Mouse (Mus musculus) hindbrain, embryonic 13.5 days (tissue): ENCODE measurements around the gene Gm10300. TPM values are rescaled to one million over a fixed set of nuclear protein-coding genes. Genes with fewer than 3 reads are reported as not detected.

Experiments
- ATAC-seq: fragments of 200-750 bp; cut with Nextera tagmentation; 2 replicates; pipeline ENCODE4 v1.8.0; 2017; ENCODE audit warnings: moderate TSS enrichment; ENCODE audit not compliant: low FRiP score
- H3K27ac ChIP-seq: fragments of 300-500 bp; sonication (generic); 2 replicates; pipeline ENCODE4 v1.5.1; 2015; ENCODE audit warnings: inconsistent platforms, mild to moderate bottlenecking, moderate library complexity
- H3K27me3 ChIP-seq: fragments of 300-500 bp; sonication (generic); 2 replicates; pipeline ENCODE4 v1.6.1; 2015; ENCODE audit warnings: mild to moderate bottlenecking, inconsistent platforms
- H3K36me3 ChIP-seq: fragments of 300-500 bp; sonication (generic); 2 replicates; pipeline ENCODE4 v1.6.1; 2015; ENCODE audit warnings: mild to moderate bottlenecking, inconsistent platforms
- H3K4me1 ChIP-seq: fragments of 300-500 bp; sonication (generic); replicated peaks from 2 replicates; pipeline ENCODE4 v1.6.1; 2015; ENCODE audit warnings: inconsistent platforms
- H3K4me2 ChIP-seq: fragments of 300-500 bp; sonication (generic); 2 replicates; pipeline ENCODE4 v1.6.1; 2015; ENCODE audit warnings: inconsistent platforms, mild to moderate bottlenecking, moderate library complexity
- H3K4me3 ChIP-seq: fragments of 300-500 bp; sonication (generic); 2 replicates; pipeline ENCODE4 v1.5.1; 2015; ENCODE audit warnings: mild to moderate bottlenecking, inconsistent platforms
- H3K9ac ChIP-seq: fragments of 300-500 bp; sonication (generic); 2 replicates; pipeline ENCODE4 v1.6.1; 2015; ENCODE audit warnings: mild to moderate bottlenecking, inconsistent platforms
- H3K9me3 ChIP-seq: fragments of 300-500 bp; sonication (generic); 2 replicates; pipeline ENCODE4 v1.6.1; 2016; ENCODE audit warnings: inconsistent platforms
- WGBS: fragments of 180-500 bp; shearing (Covaris S2); methylation state at CpG from one replicate; pipeline ENCODE4 v1.1.7; 2015; 5-methylcytosine and 5-hydroxymethylcytosine counted together
- polyA plus RNA-seq: library from polyadenylated mRNA; unstranded; fragments of >200 nt; fragmentation: Nextera tagmentation; extraction: Ambion mirVana; gene quantifications from 2 replicates; pipeline ENCODE4 v1.2.1, GENCODE M21; 2015

Gm10300 gene
- polyA plus RNA-seq, 1 experiment from 2014 or later = not detected

DNA sequence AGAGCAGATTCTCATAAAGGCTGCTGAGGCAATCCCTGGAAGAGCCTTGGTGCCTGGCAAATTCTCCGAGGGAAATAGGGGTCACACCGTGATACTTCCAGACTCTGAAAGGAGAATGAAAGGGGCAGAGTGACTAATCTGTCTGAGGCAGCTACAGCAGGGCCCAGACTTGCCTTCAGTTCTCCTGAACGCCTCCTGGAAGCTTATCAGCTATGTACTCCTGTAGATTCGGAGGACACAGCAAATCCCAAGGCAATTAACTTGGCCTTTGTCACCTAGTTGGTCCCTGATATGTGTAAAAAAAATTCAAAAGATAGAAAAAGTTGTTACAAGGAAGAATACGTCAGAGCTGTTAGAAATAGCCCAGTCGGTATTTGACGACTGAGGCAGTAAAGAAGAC lies 20.5 kb downstream of the Gm10300 start:
- Histone ChIP-seq H3K4me2 (no peak overlapping the region), H3K9ac (no peak overlapping the region), H3K4me3 (no peak overlapping the region), H3K27me3 (no peaks in the 10 kb centered on the region), H3K9me3 (no peaks in the 10 kb centered on the region), H3K36me3 (no peaks in the 10 kb centered on the region), H3K27ac (no peak overlapping the region), H3K4me1 (no peaks in the 10 kb centered on the region)
- 79% methylated on average over 7 of the region's 7 CpGs for WGBS
- no peak for ATAC-seq

DNA sequence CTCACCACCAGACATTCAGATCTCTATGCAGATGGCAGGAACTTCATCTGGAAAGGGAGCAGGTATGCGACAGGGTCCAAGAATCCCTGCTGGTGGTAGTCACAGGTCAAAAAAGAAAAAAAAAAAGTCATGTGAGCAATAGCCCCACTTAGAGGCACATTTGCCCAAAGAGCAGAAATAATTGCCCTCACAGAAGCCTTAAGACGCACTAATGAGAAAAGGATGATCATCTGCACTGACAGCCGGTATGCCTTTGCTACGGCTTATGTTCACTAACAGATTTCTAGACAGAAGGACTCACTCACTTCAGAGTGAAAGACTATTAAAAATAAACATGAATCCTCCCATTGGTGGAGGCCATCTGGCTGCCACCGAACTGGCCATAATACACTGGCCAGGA lies 25.1 kb downstream of the Gm10300 start:
- 85% methylated on average over 5 of the region's 5 CpGs for WGBS
- no peak overlapping the region for H3K9ac ChIP-seq
- H3K4me3 ChIP-seq = no peak overlapping the region
- no peaks in the 10 kb centered on the region for H3K9me3 ChIP-seq
- no peak overlapping the region for H3K4me2 ChIP-seq
- no peak overlapping the region for H3K27ac ChIP-seq
- no peak for ATAC-seq
- H3K4me1 ChIP-seq = no peaks in the 10 kb centered on the region
- H3K36me3 ChIP-seq = no peaks in the 10 kb centered on the region
- H3K27me3 ChIP-seq = no peaks in the 10 kb centered on the region

GRCm38 (mm10) chr4:132101152-132101551 lies 26.7 kb downstream of the Gm10300 start:
- WGBS = 32% methylated on average over 3 of the region's 3 CpGs
- no peak overlapping the region for H3K9ac ChIP-seq
- H3K27ac ChIP-seq = no peak overlapping the region
- H3K4me3 ChIP-seq = no peak overlapping the region
- no peaks in the 10 kb centered on the region for H3K27me3 ChIP-seq
- no peak for ATAC-seq
- H3K9me3 ChIP-seq = no peaks in the 10 kb centered on the region
- H3K36me3 ChIP-seq = no peaks in the 10 kb centered on the region
- H3K4me1 ChIP-seq = no peaks in the 10 kb centered on the region
- H3K4me2 ChIP-seq = no peak overlapping the region

GRCm38 (mm10) chr4:132108221-132108620 lies 33.7 kb downstream of the Gm10300 start:
- Histone ChIP-seq H3K4me3 (no peak overlapping the region), H3K27ac (no peak overlapping the region), H3K9me3 (no peaks in the 10 kb centered on the region), H3K4me2 (no peak overlapping the region), H3K4me1 (peaks cover 5% of the 10 kb centered on the region; the same call in 1 of the 2 replicates), H3K9ac (no peak overlapping the region), H3K36me3 (no peaks in the 10 kb centered on the region), H3K27me3 (peaks cover 18% of the 10 kb centered on the region)
- 98% methylated on average over 7 of the region's 7 CpGs for WGBS
- no peak for ATAC-seq

DNA sequence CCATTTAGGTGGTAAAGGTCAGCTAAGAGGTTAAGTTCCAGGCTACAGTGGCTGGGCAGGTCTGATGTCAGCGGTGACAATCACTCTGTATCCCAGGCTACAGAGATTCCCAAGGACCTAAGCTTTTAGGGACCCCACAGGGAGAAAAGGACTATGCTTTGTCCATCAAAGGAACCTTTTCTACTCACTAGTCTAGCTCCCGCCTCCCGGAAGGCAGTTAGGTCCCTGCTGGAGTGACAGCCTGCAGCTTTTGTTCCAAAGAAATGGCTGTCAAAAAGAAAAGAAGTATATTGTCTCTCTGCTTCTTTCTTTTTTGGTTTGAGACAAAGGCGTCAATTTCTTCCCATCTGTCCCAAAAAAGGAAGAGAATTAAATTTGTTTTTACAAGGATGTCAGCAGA lies 36.7 kb downstream of the Gm10300 start:
- H3K9me3 ChIP-seq = no peaks in the 10 kb centered on the region
- H3K9ac ChIP-seq = no peak overlapping the region
- 17% methylated on average over 4 of the region's 4 CpGs for WGBS
- peaks cover 32% of the 10 kb centered on the region for H3K27me3 ChIP-seq
- H3K4me3 ChIP-seq = no peak overlapping the region
- no peak overlapping the region for H3K4me2 ChIP-seq
- H3K4me1 ChIP-seq = peaks cover 8% of the 10 kb centered on the region; the same call in 1 of the 2 replicates
- H3K36me3 ChIP-seq = no peaks in the 10 kb centered on the region
- no peak for ATAC-seq
- H3K27ac ChIP-seq = no peak overlapping the region

DNA sequence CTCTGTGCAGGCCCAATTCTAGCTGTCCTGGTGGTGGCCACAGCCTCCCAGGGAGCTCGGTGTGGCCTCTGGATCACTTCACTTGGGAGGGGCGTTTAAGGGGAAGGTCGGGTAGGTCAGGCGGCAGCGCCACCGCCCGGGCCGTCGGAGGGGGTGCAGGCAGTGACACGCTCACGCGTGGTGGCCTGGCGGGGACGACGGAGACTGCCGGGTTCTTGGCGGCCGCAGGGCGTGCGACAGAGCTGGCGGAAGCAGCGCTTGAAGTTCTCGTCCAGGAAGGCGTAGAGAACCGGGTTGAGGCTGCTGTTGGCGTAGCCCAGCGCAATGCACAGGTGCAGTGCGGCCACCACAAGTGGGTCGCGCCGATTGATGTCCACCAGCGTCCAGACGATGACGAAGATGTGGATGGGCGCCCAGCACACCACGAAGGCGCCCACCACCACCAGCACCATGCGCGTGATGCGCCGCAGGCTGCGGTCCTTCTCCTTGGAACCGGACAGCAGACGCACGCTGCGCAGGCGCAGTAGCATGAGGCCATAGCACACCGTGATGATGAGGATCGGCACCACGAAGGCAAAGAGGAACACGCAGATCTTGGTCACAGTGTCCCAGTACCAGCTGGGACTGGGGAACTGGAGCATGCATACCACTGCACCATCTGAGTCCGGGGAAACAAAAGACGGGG lies 39.1 kb downstream of the Gm10300 start:
- H3K27ac ChIP-seq = no peak overlapping the region
- peak overlapping the region; percentile 63; the same call in 1 of the 2 replicates for H3K9ac ChIP-seq
- ATAC-seq = no peak
- peaks cover 8% of the 10 kb centered on the region; the same call in 1 of the 2 replicates for H3K4me1 ChIP-seq
- H3K27me3 ChIP-seq = peaks cover 30% of the 10 kb centered on the region
- H3K4me3 ChIP-seq = peak overlapping the region; percentile 31
- 40% methylated on average over 53 of the region's 53 CpGs for WGBS
- no peaks in the 10 kb centered on the region for H3K9me3 ChIP-seq
- H3K36me3 ChIP-seq = no peaks in the 10 kb centered on the region
- H3K4me2 ChIP-seq = peak overlapping the region; percentile 53

DNA sequence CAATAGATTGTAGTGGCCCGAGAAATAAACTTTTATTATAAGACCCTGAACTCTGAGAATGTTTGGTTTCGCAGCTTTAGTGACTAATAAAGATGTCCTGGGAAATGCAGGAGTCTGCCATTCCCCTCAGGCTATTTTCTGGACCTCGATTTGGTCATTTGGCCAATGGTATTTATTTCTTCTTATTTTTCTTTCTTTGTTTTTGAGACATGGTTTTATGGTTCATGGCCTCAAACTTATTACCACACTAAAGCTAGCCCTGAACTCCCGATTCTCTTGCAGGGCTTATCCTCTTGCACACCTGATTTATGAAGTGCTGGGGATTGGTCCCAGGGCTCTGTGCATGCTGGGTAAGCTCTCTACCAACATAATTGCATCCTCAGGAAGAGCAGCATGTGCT lies 41.8 kb downstream of the Gm10300 start:
- WGBS = 86% methylated on average over 4 of the region's 4 CpGs
- ATAC-seq = no peak

GRCm38 (mm10) chr4:132119566-132119965 lies 45.1 kb downstream of the Gm10300 start:
- H3K4me2 ChIP-seq = no peak overlapping the region
- 0 out of 2 replicates have a peak, but pooled peaks cover 7% of the 10 kb centered on the region for H3K27me3 ChIP-seq
- no peak overlapping the region for H3K9ac ChIP-seq
- H3K27ac ChIP-seq = no peak overlapping the region
- 63% methylated on average over 9 of the region's 9 CpGs for whole genome bisulfite sequencing
- H3K4me1 ChIP-seq = peaks cover 5% of the 10 kb centered on the region; the same call in 1 of the 2 replicates
- no peaks in the 10 kb centered on the region for H3K36me3 ChIP-seq
- H3K4me3 ChIP-seq = no peak overlapping the region
- no peak for ATAC-seq
- no peaks in the 10 kb centered on the region for H3K9me3 ChIP-seq

More for the DNA sequence above, 41.8 kb downstream of the Gm10300 start:
- H3K27me3 ChIP-seq = peaks cover 32% of the 10 kb centered on the region
- H3K4me2 ChIP-seq = no peak overlapping the region
- no peak overlapping the region for H3K27ac ChIP-seq
- H3K9ac ChIP-seq = no peak overlapping the region
- H3K4me3 ChIP-seq = no peak overlapping the region
- no peaks in the 10 kb centered on the region for H3K9me3 ChIP-seq
- H3K36me3 ChIP-seq = no peaks in the 10 kb centered on the region
- H3K4me1 ChIP-seq = peaks cover 8% of the 10 kb centered on the region; the same call in 1 of the 2 replicates

- Histone ChIP-seq H3K9ac (no peak overlapping the region), H3K9me3 (no peaks in the 10 kb centered on the region), H3K36me3 (no peaks in the 10 kb centered on the region), H3K27me3 (0 out of 2 replicates have a peak, but pooled peaks cover 2% of the 10 kb centered on the region), H3K4me2 (no peak overlapping the region), H3K4me1 (peaks cover 5% of the 10 kb centered on the region; the same call in 1 of the 2 replicates), H3K4me3 (no peak overlapping the region), H3K27ac (no peak overlapping the region)
- no peak for ATAC-seq
- 81% methylated on average over 5 of the region's 5 CpGs for WGBS
Measured at GRCm38 (mm10) chr4:132121674-132122073, 47.2 kb downstream of the Gm10300 start.

GRCm38 (mm10) chr4:132123166-132123565 lies 48.7 kb downstream of the Gm10300 start:
- WGBS = 96% methylated on average over 1 of the region's 1 CpGs
- no peaks in the 10 kb centered on the region for H3K9me3 ChIP-seq
- H3K9ac ChIP-seq = no peak overlapping the region
- no peak overlapping the region for H3K4me2 ChIP-seq
- no peak overlapping the region for H3K4me3 ChIP-seq
- 0 out of 2 replicates have a peak, but pooled peaks cover 2% of the 10 kb centered on the region for H3K27me3 ChIP-seq
- no peak for ATAC-seq
- H3K27ac ChIP-seq = no peak overlapping the region
- H3K36me3 ChIP-seq = no peaks in the 10 kb centered on the region
- H3K4me1 ChIP-seq = peaks cover 5% of the 10 kb centered on the region; the same call in 1 of the 2 replicates

Other genes starting within 250 kb of the Gm10300 start
- gene Ptpru, start 236.4 kb upstream of the Gm10300 start, polyA plus RNA-seq = 13.2 and 18.6 TPM in 2 replicates
- 36.9 and 38.5 TPM in 2 replicates for gene Mecr, start 231.2 kb upstream of the Gm10300 start, polyA plus RNA-seq
- 115 and 119 TPM in 2 replicates for gene Srsf4, start 201.1 kb upstream of the Gm10300 start, polyA plus RNA-seq
- not detected in 2 replicates for gene Tmem200b, start 152.9 kb upstream of the Gm10300 start, polyA plus RNA-seq
- 94.7 and 95.1 TPM in 2 replicates for gene Epb41, start 624 bp downstream of the Gm10300 start, polyA plus RNA-seq
- gene Oprd1, start 69.8 kb downstream of the Gm10300 start, polyA plus RNA-seq = 0.44 and 0.48 TPM in 2 replicates
- gene Ythdf2, start 137.6 kb downstream of the Gm10300 start, polyA plus RNA-seq = 134 and 137 TPM in 2 replicates
- 47.1 and 48.7 TPM in 2 replicates for gene Gmeb1, start 186.9 kb downstream of the Gm10300 start, polyA plus RNA-seq
- gene Taf12, start 199.7 kb downstream of the Gm10300 start, polyA plus RNA-seq = 44.6 and 49.0 TPM in 2 replicates
- gene Rab42, start 228.7 kb downstream of the Gm10300 start, polyA plus RNA-seq = 0.80 and 0.84 TPM in 2 replicates